Mouse (Mus musculus): ENCODE data around the gene Gm26657. TPM values are rescaled to one million over a fixed set of nuclear protein-coding genes. Genes with fewer than 3 reads are reported as not detected.

Gene Gm26657
- polyA plus RNA-seq, 1 experiment from 2014 or later = not detected

- Histone ChIP-seq H3K36me3 (peaks cover 88% of the 10 kb centered on the region), H3K4me2 (no peak overlapping the region), H3K9ac (no peak overlapping the region), H3K27ac (no peak overlapping the region), H3K27me3 (no peaks in the 10 kb centered on the region), H3K4me3 (no peak overlapping the region), H3K4me1 (replicated peaks) (no peaks in the 10 kb centered on the region), H3K9me3 (replicated peaks) (no peaks in the 10 kb centered on the region)
- ATAC-seq (replicated peaks; ENCODE audit: insufficient number of reproducible peaks, insufficient read depth, low FRiP score, low read depth) = no peak
- WGBS = 81% methylated on average over 1 of the region's 1 CpGs
Observed at GRCm38 (mm10) chr4:56757693-56758092, 17.8 kb downstream of the Gm26657 start.

DNA sequence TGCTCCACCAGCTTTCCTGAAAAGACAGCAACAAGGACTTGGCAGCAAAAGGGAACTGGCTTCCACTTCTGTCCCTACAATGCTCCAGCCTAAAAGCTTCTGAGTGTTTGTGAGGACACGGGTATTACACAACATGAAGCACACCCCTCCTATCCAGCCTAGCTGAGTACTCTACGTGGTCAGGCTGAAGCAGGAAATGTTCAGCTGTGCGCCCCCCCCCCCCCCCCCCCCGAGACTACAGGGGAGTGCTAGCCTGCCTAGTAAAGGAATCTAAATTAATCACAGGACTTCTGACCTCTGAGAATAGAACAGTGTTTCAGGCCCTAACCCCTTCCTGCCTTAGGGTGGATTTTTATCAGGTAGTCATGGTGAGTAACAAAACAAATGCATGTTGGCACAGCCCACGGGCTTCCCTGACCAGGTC is 28.0 kb downstream of the Gm26657 start:
- Histone ChIP-seq H3K4me1 (replicated peaks) (no peaks in the 10 kb centered on the region), H3K36me3 (peaks cover 72% of the 10 kb centered on the region), H3K9me3 (replicated peaks) (no peaks in the 10 kb centered on the region), H3K9ac (no peak overlapping the region), H3K27me3 (no peaks in the 10 kb centered on the region), H3K27ac (no peak overlapping the region; the same call in 1 of the 2 replicates), H3K4me2 (no peak overlapping the region), H3K4me3 (no peak overlapping the region)
- ATAC-seq (replicated peaks; ENCODE audit: insufficient number of reproducible peaks, insufficient read depth, low FRiP score, low read depth) = no peak
- WGBS = 51% methylated on average over 5 of the region's 5 CpGs

- WGBS = 83% methylated on average over 7 of the region's 7 CpGs
- no peaks in the 10 kb centered on the region for H3K9me3 ChIP-seq (replicated peaks)
- H3K4me1 ChIP-seq (replicated peaks) = no peaks in the 10 kb centered on the region
- ATAC-seq (replicated peaks; ENCODE audit: insufficient number of reproducible peaks, insufficient read depth, low FRiP score, low read depth) = no peak
- no peak overlapping the region for H3K4me3 ChIP-seq
- H3K27ac ChIP-seq = no peak overlapping the region
- no peak overlapping the region for H3K4me2 ChIP-seq
- no peaks in the 10 kb centered on the region for H3K27me3 ChIP-seq
- H3K36me3 ChIP-seq = peaks cover 77% of the 10 kb centered on the region
- no peak overlapping the region for H3K9ac ChIP-seq
Observed at GRCm38 (mm10) chr4:56768913-56769312, 29.0 kb downstream of the Gm26657 start.

DNA sequence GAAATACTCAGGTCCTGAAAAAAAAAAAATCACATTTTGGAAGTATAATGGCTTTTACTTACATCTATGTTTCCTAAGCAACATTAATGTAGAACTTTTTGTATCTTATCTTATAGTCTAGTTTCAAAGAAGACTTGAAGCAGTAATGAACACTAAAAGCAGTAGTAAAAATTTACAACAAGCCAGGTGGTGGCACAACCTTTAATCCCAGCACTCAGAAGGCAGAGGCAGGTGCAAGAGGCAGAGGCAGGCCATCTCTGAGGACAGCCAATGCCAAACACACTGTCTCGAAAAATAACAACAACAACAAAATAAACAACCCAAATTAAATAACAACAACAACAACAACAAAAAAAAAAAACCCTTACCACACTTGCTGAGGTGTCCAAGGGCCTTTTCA is 31.2 kb downstream of the Gm26657 start:
- no peaks in the 10 kb centered on the region for H3K4me1 ChIP-seq (replicated peaks)
- WGBS = 59% methylated on average over 1 of the region's 1 CpGs
- no peak overlapping the region for H3K9ac ChIP-seq
- no peaks in the 10 kb centered on the region for H3K27me3 ChIP-seq
- no peaks in the 10 kb centered on the region for H3K9me3 ChIP-seq (replicated peaks)
- H3K4me2 ChIP-seq = no peak overlapping the region
- no peak overlapping the region for H3K27ac ChIP-seq
- no peak for ATAC-seq (replicated peaks; ENCODE audit: insufficient number of reproducible peaks, insufficient read depth, low FRiP score, low read depth)
- no peak overlapping the region for H3K4me3 ChIP-seq
- peaks cover 81% of the 10 kb centered on the region for H3K36me3 ChIP-seq

Other genes with a start within 250 kb of the Gm26657 start
- gene Actl7b, start 1.4 kb downstream of the Gm26657 start, polyA plus RNA-seq (2015; fragmentation: Nextera tagmentation; extraction: Ambion mirVana) = not detected in 2 replicates
- not detected in 2 replicates for gene Actl7a, start 3.3 kb downstream of the Gm26657 start, polyA plus RNA-seq (2015; fragmentation: Nextera tagmentation; extraction: Ambion mirVana)
- gene Elp1, start 62.3 kb downstream of the Gm26657 start, polyA plus RNA-seq (2015; fragmentation: Nextera tagmentation; extraction: Ambion mirVana) = 21.8 and 29.5 TPM in 2 replicates
- 7.4 and 11.3 TPM in 2 replicates for gene Fam206a, start 62.3 kb downstream of the Gm26657 start, polyA plus RNA-seq (2015; fragmentation: Nextera tagmentation; extraction: Ambion mirVana)
- gene Ctnnal1, start 125.1 kb downstream of the Gm26657 start, polyA plus RNA-seq (2015; fragmentation: Nextera tagmentation; extraction: Ambion mirVana) = 22.2 and 25.7 TPM in 2 replicates
- 19.0 and 20.2 TPM in 2 replicates for gene Tmem245, start 207.4 kb downstream of the Gm26657 start, polyA plus RNA-seq (2015; fragmentation: Nextera tagmentation; extraction: Ambion mirVana)